Mouse (Mus musculus) embryonic facial prominence, embryonic 12.5 days (tissue): ENCODE measurements at regions not wholly inside any gene's neighbourhood (a gene's known extent, or its start where the extent isn't known, plus 50 kb on each side); places are given as distances from the start of the nearest gene placed in this dataset.

Source experiments
- ATAC-seq: fragments of 200-750 bp; cut with Nextera tagmentation; 2 replicates; pipeline ENCODE4 v1.8.0; 2017; ENCODE audit not compliant: insufficient number of reproducible peaks, insufficient read depth, low FRiP score, low TSS enrichment
- H3K27ac ChIP-seq: fragments of 300-500 bp; sonication (generic); 2 replicates; pipeline ENCODE4 v1.5.1; 2016; ENCODE audit warnings: mild to moderate bottlenecking
- H3K27me3 ChIP-seq: fragments of 300-500 bp; sonication (generic); 2 replicates; pipeline ENCODE4 v1.6.1; 2016; ENCODE audit warnings: mild to moderate bottlenecking, moderate library complexity
- H3K36me3 ChIP-seq: fragments of 300-500 bp; sonication (generic); 2 replicates; pipeline ENCODE4 v1.6.1; 2016; ENCODE audit warnings: mild to moderate bottlenecking
- H3K4me1 ChIP-seq: fragments of 300-500 bp; sonication (generic); 2 replicates; pipeline ENCODE4 v1.6.1; 2016
- H3K4me2 ChIP-seq: fragments of 300-500 bp; sonication (generic); replicated peaks from 2 replicates; pipeline ENCODE4 v1.6.1; 2016; ENCODE audit warnings: mild to moderate bottlenecking, moderate library complexity
- H3K4me3 ChIP-seq: fragments of 300-500 bp; sonication (generic); 2 replicates; pipeline ENCODE4 v1.5.1; 2016; ENCODE audit warnings: mild to moderate bottlenecking
- H3K9ac ChIP-seq: fragments of 300-500 bp; sonication (generic); 2 replicates; pipeline ENCODE4 v1.6.1; 2016; ENCODE audit warnings: mild to moderate bottlenecking, moderate library complexity
- H3K9me3 ChIP-seq: fragments of 300-500 bp; sonication (generic); 2 replicates; pipeline ENCODE4 v1.6.1; 2016; ENCODE audit warnings: mild to moderate bottlenecking, moderate library complexity
- WGBS: fragments of 180-500 bp; shearing (Covaris S2); methylation state at CpG from one replicate; pipeline ENCODE4 v1.1.7; 2016; 5-methylcytosine and 5-hydroxymethylcytosine counted together

- no peak overlapping the region for H3K4me3 ChIP-seq
- H3K27ac ChIP-seq, result no peak overlapping the region
- 87% methylated on average over 3 of the region's 3 CpGs for WGBS
- H3K36me3 ChIP-seq, result no peaks in the 10 kb centered on the region
- no peak for ATAC-seq
- H3K27me3 ChIP-seq, result no peaks in the 10 kb centered on the region
- no peaks in the 10 kb centered on the region for H3K4me1 ChIP-seq
- H3K9me3 ChIP-seq, result no peaks in the 10 kb centered on the region
- no peak overlapping the region for H3K9ac ChIP-seq
- H3K4me2 ChIP-seq, result no peak overlapping the region
These were observed 430.8 kb downstream of the Col12a1 start for GRCm38 (mm10) chr9:79287849-79288248.

GRCm38 (mm10) chr9:79295306-79295705 lies 423.3 kb downstream of the Col12a1 start:
- no peaks in the 10 kb centered on the region for H3K4me1 ChIP-seq
- H3K27ac ChIP-seq, result no peak overlapping the region
- no peak overlapping the region for H3K9ac ChIP-seq
- no peak overlapping the region for H3K4me2 ChIP-seq
- no peak for ATAC-seq
- H3K4me3 ChIP-seq, result no peak overlapping the region
- H3K9me3 ChIP-seq, result no peaks in the 10 kb centered on the region
- no peaks in the 10 kb centered on the region for H3K27me3 ChIP-seq
- no peaks in the 10 kb centered on the region for H3K36me3 ChIP-seq
- WGBS, result 74% methylated on average over 3 of the region's 3 CpGs

- 71% methylated on average over 3 of the region's 3 CpGs for WGBS
- ATAC-seq, result no peak
These were observed 417.1 kb downstream of the Col12a1 start for GRCm38 (mm10) chr9:79301580-79301979.

GRCm38 (mm10) chr9:79310591-79310990 lies 408.0 kb downstream of the Col12a1 start:
- Histone ChIP-seq H3K36me3 (no peaks in the 10 kb centered on the region), H3K4me3 (no peak overlapping the region), H3K9ac (no peak overlapping the region), H3K27me3 (no peaks in the 10 kb centered on the region), H3K9me3 (no peaks in the 10 kb centered on the region), H3K27ac (no peak overlapping the region), H3K4me2 (no peak overlapping the region), H3K4me1 (no peaks in the 10 kb centered on the region)
- ATAC-seq, result no peak
- WGBS, result 53% methylated on average over 3 of the region's 3 CpGs

More at GRCm38 (mm10) chr9:79301580-79301979, 417.1 kb downstream of the Col12a1 start:
- H3K27ac ChIP-seq, result no peak overlapping the region
- no peaks in the 10 kb centered on the region for H3K27me3 ChIP-seq
- no peaks in the 10 kb centered on the region for H3K9me3 ChIP-seq
- H3K4me3 ChIP-seq, result no peak overlapping the region
- H3K36me3 ChIP-seq, result no peaks in the 10 kb centered on the region
- H3K4me1 ChIP-seq, result no peaks in the 10 kb centered on the region
- no peak overlapping the region for H3K9ac ChIP-seq
- H3K4me2 ChIP-seq, result no peak overlapping the region

- H3K9me3 ChIP-seq, result no peaks in the 10 kb centered on the region
- no peaks in the 10 kb centered on the region for H3K27me3 ChIP-seq
- H3K36me3 ChIP-seq, result no peaks in the 10 kb centered on the region
- no peak for ATAC-seq
- no peak overlapping the region for H3K4me3 ChIP-seq
- no peak overlapping the region for H3K9ac ChIP-seq
- H3K4me1 ChIP-seq, result no peaks in the 10 kb centered on the region
- no peak overlapping the region for H3K4me2 ChIP-seq
- H3K27ac ChIP-seq, result no peak overlapping the region
These were observed 401.2 kb downstream of the Col12a1 start for GRCm38 (mm10) chr9:79317411-79317810.

GRCm38 (mm10) chr9:79346371-79347096 lies 372.1 kb downstream of the Col12a1 start:
- no peak for ATAC-seq
- no peak overlapping the region for H3K4me3 ChIP-seq
- no peaks in the 10 kb centered on the region for H3K4me1 ChIP-seq
- no peaks in the 10 kb centered on the region for H3K27me3 ChIP-seq
- H3K27ac ChIP-seq, result no peak overlapping the region
- H3K9me3 ChIP-seq, result 0 out of 2 replicates have a peak, but pooled peaks cover 7% of the 10 kb centered on the region
- no peak overlapping the region for H3K4me2 ChIP-seq
- 93% methylated on average over 15 of the region's 15 CpGs for WGBS
- H3K36me3 ChIP-seq, result no peaks in the 10 kb centered on the region
- no peak overlapping the region for H3K9ac ChIP-seq

- 77% methylated on average over 2 of the region's 2 CpGs for WGBS
- Histone ChIP-seq H3K27ac (no peak overlapping the region), H3K36me3 (no peaks in the 10 kb centered on the region), H3K27me3 (no peaks in the 10 kb centered on the region), H3K4me3 (no peak overlapping the region), H3K9ac (no peak overlapping the region), H3K4me1 (no peaks in the 10 kb centered on the region; the same call in 1 of the 2 replicates), H3K4me2 (no peak overlapping the region), H3K9me3 (no peaks in the 10 kb centered on the region)
- no peak for ATAC-seq
These were observed 326.6 kb downstream of the Col12a1 start for GRCm38 (mm10) chr9:79392020-79392419.

- Histone ChIP-seq H3K4me3 (no peak overlapping the region), H3K9me3 (no peaks in the 10 kb centered on the region), H3K9ac (no peak overlapping the region), H3K27me3 (no peaks in the 10 kb centered on the region), H3K4me2 (no peak overlapping the region), H3K4me1 (no peaks in the 10 kb centered on the region), H3K27ac (no peak overlapping the region), H3K36me3 (no peaks in the 10 kb centered on the region)
- ATAC-seq, result no peak
These were observed 303.6 kb downstream of the Col12a1 start for GRCm38 (mm10) chr9:79414989-79415388.

GRCm38 (mm10) chr9:79430417-79430816 lies 288.2 kb downstream of the Col12a1 start:
- Histone ChIP-seq H3K9ac (no peak overlapping the region), H3K27me3 (no peaks in the 10 kb centered on the region), H3K36me3 (no peaks in the 10 kb centered on the region), H3K4me2 (no peak overlapping the region), H3K27ac (no peak overlapping the region), H3K4me1 (no peaks in the 10 kb centered on the region), H3K9me3 (no peaks in the 10 kb centered on the region), H3K4me3 (no peak overlapping the region)
- ATAC-seq, result no peak
- WGBS, result 59% methylated on average over 1 of the region's 1 CpGs

GRCm38 (mm10) chr9:79437636-79438035 lies 281.0 kb downstream of the Col12a1 start:
- 53% methylated on average over 3 of the region's 3 CpGs for WGBS
- no peak overlapping the region for H3K4me2 ChIP-seq
- no peaks in the 10 kb centered on the region for H3K36me3 ChIP-seq
- no peak for ATAC-seq
- H3K27ac ChIP-seq, result no peak overlapping the region
- no peak overlapping the region for H3K4me3 ChIP-seq
- peaks cover 13% of the 10 kb centered on the region; the same call in 1 of the 2 replicates for H3K4me1 ChIP-seq
- H3K27me3 ChIP-seq, result no peaks in the 10 kb centered on the region
- H3K9ac ChIP-seq, result no peak overlapping the region
- H3K9me3 ChIP-seq, result no peaks in the 10 kb centered on the region

GRCm38 (mm10) chr9:79439233-79439960 lies 279.2 kb downstream of the Col12a1 start:
- Histone ChIP-seq H3K4me3 (no peak overlapping the region), H3K4me1 (peaks cover 13% of the 10 kb centered on the region; the same call in 1 of the 2 replicates), H3K9ac (no peak overlapping the region), H3K9me3 (no peaks in the 10 kb centered on the region), H3K27ac (peak overlapping the region; percentile 65), H3K4me2 (peak overlapping the region; percentile 25), H3K36me3 (no peaks in the 10 kb centered on the region), H3K27me3 (no peaks in the 10 kb centered on the region)
- WGBS, result 15% methylated on average over 11 of the region's 11 CpGs
- peak; percentile 52; the same call in 1 of the 2 replicates for ATAC-seq

- Histone ChIP-seq H3K4me1 (no peaks in the 10 kb centered on the region), H3K36me3 (no peaks in the 10 kb centered on the region), H3K9me3 (no peaks in the 10 kb centered on the region), H3K4me2 (no peak overlapping the region), H3K4me3 (no peak overlapping the region), H3K9ac (no peak overlapping the region), H3K27me3 (no peaks in the 10 kb centered on the region), H3K27ac (no peak overlapping the region)
- no peak for ATAC-seq
- 74% methylated on average over 3 of the region's 3 CpGs for WGBS
These were observed 263.4 kb downstream of the Col12a1 start for GRCm38 (mm10) chr9:79455226-79455625.
